In the genomic region with DNA sequence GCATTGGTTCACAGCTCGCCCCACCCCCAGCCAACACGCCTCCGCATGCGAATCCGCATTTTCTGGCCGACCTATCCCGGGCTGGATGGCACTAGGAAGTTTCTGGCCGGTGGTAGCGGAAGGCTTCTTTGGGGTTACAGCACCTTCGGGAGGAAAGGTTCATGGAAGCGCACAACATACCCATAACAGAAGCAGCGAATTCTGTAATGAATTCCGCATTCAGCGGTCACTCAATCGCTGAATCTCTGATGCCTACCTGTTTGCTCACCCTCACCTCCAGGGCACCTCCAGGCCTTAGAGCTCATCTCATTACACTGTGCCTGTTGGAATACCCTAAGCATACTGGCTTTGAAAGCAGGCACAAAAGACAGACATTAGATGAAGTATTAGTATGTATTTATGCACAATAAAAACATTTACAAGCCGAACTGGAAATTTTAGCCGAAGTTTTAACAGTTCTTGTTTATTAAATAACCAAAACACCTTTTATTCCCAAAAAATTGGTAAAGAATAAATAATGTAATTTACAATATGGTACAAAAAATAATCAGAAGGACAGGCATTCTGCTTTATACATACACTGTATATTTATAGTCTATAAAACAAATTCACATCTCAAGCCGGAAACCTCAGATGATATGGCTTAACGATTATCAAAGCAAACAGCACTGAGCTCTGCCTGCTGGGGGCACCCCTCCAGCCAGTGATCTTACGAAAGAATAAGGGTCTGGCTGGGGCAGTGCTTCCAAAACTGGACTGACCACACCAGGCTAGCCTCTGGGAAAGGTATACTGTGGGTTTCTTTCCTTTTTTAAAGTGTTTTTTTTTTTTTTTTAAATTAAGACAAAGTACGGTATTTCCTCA, we compare ENCODE assay signal across 8 mouse cellular contexts. TPM values are rescaled to one million over a fixed set of nuclear protein-coding genes. Genes with fewer than 3 reads are reported as not detected.
A peak's percentile ranks its signal among the peaks of the same experiment; 100 is the strongest.
DNase-seq lines count a peak whose midpoint lies in the region; ATAC-seq lines count a peak whose summit lies in the region.

No protein-coding gene starts in this region.

- H3K4me1 ChIP-seq in heart, embryonic 13.5 days: peaks cover 16% of the 10 kb centered on the region
- H3K4me1 ChIP-seq in hindbrain, embryonic 10.5 days (replicated peaks): peaks cover 26% of the 10 kb centered on the region

- 0 out of 2 replicates have a peak overlapping the region, but pooled peaks have one; percentile 41 for H3K27ac ChIP-seq in heart, embryonic 13.5 days (replicated peaks)
- H3K27ac ChIP-seq in hindbrain, embryonic 10.5 days: peak overlapping the region; percentile 98

- WGBS in heart, embryonic 13.5 days: 15% methylated on average over 21 of the region's 21 CpGs
- 18% methylated on average over 21 of the region's 21 CpGs for WGBS in hindbrain, embryonic 10.5 days

- peak overlapping the region; percentile 73 for H3K4me2 ChIP-seq in heart, embryonic 13.5 days

- H3K36me3 ChIP-seq in heart, embryonic 13.5 days: peaks cover 55% of the 10 kb centered on the region
- H3K36me3 ChIP-seq in hindbrain, embryonic 10.5 days: peaks cover 77% of the 10 kb centered on the region

- no peaks in the 10 kb centered on the region for H3K27me3 ChIP-seq in heart, embryonic 13.5 days (replicated peaks)
- H3K27me3 ChIP-seq in hindbrain, embryonic 10.5 days (ENCODE audit: insufficient read depth, poor library complexity, severe bottlenecking): no peaks in the 10 kb centered on the region

- DNase-seq in heart, postnatal 4 days: no peak
- peak; percentile 19 for DNase-seq in MN1 (ENCODE audit: low spot score)
- DNase-seq in hindbrain, embryonic 10.5 days (ENCODE audit: low spot score): no peak
- peak; percentile 2 for DNase-seq in lung, postnatal 25 days (ENCODE audit: low spot score)
- no peak for DNase-seq in adrenal gland, postnatal 4 days (ENCODE audit: low spot score in 2 of 2)
- DNase-seq in cerebellum, adult 9-10 months: no peak
- no peak for DNase-seq in kidney, adult 18-20 months

- peak overlapping the region; percentile 86 for H3K4me3 ChIP-seq in heart, embryonic 13.5 days
- peak overlapping the region; percentile 95 for H3K4me3 ChIP-seq in hindbrain, embryonic 10.5 days

- no peak for ATAC-seq in heart, embryonic 13.5 days (ENCODE audit: extremely low read depth, insufficient number of reproducible peaks, low FRiP score, low TSS enrichment)

- H3K9ac ChIP-seq in heart, embryonic 13.5 days: peak overlapping the region; percentile 81

- no peaks in the 10 kb centered on the region for H3K9me3 ChIP-seq in heart, embryonic 13.5 days
- no peaks in the 10 kb centered on the region for H3K9me3 ChIP-seq in hindbrain, embryonic 10.5 days

RNA-seq across cellular contexts. Expression of a gene that starts 0.6 kb away (rescaled TPM):
- polyA plus RNA-seq in heart, embryonic 13.5 days (2015; fragmentation: Nextera tagmentation; extraction: Ambion mirVana): 122 and 123 TPM in 2 replicates
- 10 to 100 TPM; 43.6 to 49.9 TPM for total RNA-seq in heart, postnatal 4 days (2021)
- polyA plus RNA-seq in hindbrain, embryonic 10.5 days (2016; fragmentation: Nextera tagmentation; extraction: Ambion mirVana): 358 and 426 TPM in 2 replicates
- 10 to 100 TPM; 58.7 to 65.9 TPM for total RNA-seq in adrenal gland, postnatal 4 days (2021)

RNA-seq across cellular contexts. Expression of a gene that starts 24.3 kb away (rescaled TPM):
- 24.1 and 25.2 TPM in 2 replicates for polyA plus RNA-seq in heart, embryonic 13.5 days (2015; fragmentation: Nextera tagmentation; extraction: Ambion mirVana)
- 10 to 100 TPM; 66.5 to 68.5 TPM for total RNA-seq in heart, postnatal 4 days (2021)
- 51.4 and 61.7 TPM in 2 replicates for polyA plus RNA-seq in hindbrain, embryonic 10.5 days (2016; fragmentation: Nextera tagmentation; extraction: Ambion mirVana)
- total RNA-seq in adrenal gland, postnatal 4 days (2021): 100 to 1,000 TPM; 150 to 153 TPM

RNA-seq across cellular contexts. Expression of a gene that starts 54.5 kb away (rescaled TPM):
- polyA plus RNA-seq in heart, embryonic 13.5 days (2015; fragmentation: Nextera tagmentation; extraction: Ambion mirVana): 4.0 and 4.4 TPM in 2 replicates
- total RNA-seq in heart, postnatal 4 days (2021): 10 to 100 TPM; 15.1 to 16.3 TPM
- polyA plus RNA-seq in hindbrain, embryonic 10.5 days (2016; fragmentation: Nextera tagmentation; extraction: Ambion mirVana): 7.9 and 9.1 TPM in 2 replicates
- total RNA-seq in adrenal gland, postnatal 4 days (2021): 10 to 100 TPM; 26.3 to 31.8 TPM

RNA-seq across cellular contexts. Expression of a gene that starts 54.8 kb away (rescaled TPM):
- 11.7 and 13.4 TPM in 2 replicates for polyA plus RNA-seq in heart, embryonic 13.5 days (2015; fragmentation: Nextera tagmentation; extraction: Ambion mirVana)
- total RNA-seq in heart, postnatal 4 days (2021): 1 to 10 TPM; 7.0 to 7.3 TPM
- 25.1 and 31.7 TPM in 2 replicates for polyA plus RNA-seq in hindbrain, embryonic 10.5 days (2016; fragmentation: Nextera tagmentation; extraction: Ambion mirVana)
- total RNA-seq in adrenal gland, postnatal 4 days (2021): 10 to 100 TPM; 25.7 to 34.2 TPM

Comparison
In these comparisons a context has a peak if more than half of its experiments do, and no peak if none do; other contexts are left out.
1. DNase-seq: peak in MN1 (single experiment) and lung, postnatal 25 days (single experiment); none in heart, postnatal 4 days (single experiment), hindbrain, embryonic 10.5 days (single experiment), adrenal gland, postnatal 4 days (0 of 2), cerebellum, adult 9-10 months (single experiment) and kidney, adult 18-20 months (single experiment).